Mouse (Mus musculus): ENCODE measurements around the gene Gm5788.
"Not testable (repeated sequence)": the region's sequence is repeated elsewhere in the genome, so short reads cannot be mapped to it uniquely, and the experiment has no call there.

- not testable (repeated sequence) for TF ChIP-seq CTCF, POLR2A (IDR thresholded peaks at IDR 0.05; ENCODE audit: insufficient read depth, low read depth, low read length)
Observed at GRCm38 (mm10) chr12:87494421-87494820, at the start of gene Gm5788.
